Mouse (Mus musculus) cerebellum, adult 2 months (tissue): ENCODE results near the gene Cpne4.

Source experiments
- CTCF ChIP-seq: fragments of 200-500 bp; IDR thresholded peaks from 2 replicates; pipeline ENCODE4 v1.5.1; 2011; ENCODE audit warnings: low read depth, mild to moderate bottlenecking, control low read depth, low read length, moderate library complexity, borderline replicate concordance; ENCODE audit not compliant: insufficient read depth
- POLR2A ChIP-seq: fragments of 200-500 bp; IDR thresholded peaks from 2 replicates; pipeline ENCODE4 v1.6.1; 2011; ENCODE audit warnings: low read length, control low read depth, borderline replicate concordance; ENCODE audit not compliant: insufficient read depth

- TF ChIP-seq CTCF, result no peak
- TF ChIP-seq POLR2A, result no peak
These were observed 435.0 kb downstream of the Cpne4 start for GRCm38 (mm10) chr9:104981934-104982548.
